Mouse (Mus musculus) heart, adult 18-20 months (tissue): ENCODE measurements around the gene Wdr54. TPM values are rescaled to one million over a fixed set of nuclear protein-coding genes. Genes with fewer than 3 reads are reported as not detected.

Experiments used
- DNase-seq, 2 experiments: peaks; one replicate each; pipeline ENCODE4 v3.0.0; 2021 to 2022; ENCODE audit warnings: mixed read lengths in 1 of 2
- total RNA-seq, 2 experiments: library from RNA; stranded (reverse); gene quantifications; 2 replicates each; pipeline ENCODE4 v1.2.3; 2021

Wdr54 gene
- total RNA-seq, 2 experiments from 2014 or later, result 1.6 to 1.8 TPM

DNA sequence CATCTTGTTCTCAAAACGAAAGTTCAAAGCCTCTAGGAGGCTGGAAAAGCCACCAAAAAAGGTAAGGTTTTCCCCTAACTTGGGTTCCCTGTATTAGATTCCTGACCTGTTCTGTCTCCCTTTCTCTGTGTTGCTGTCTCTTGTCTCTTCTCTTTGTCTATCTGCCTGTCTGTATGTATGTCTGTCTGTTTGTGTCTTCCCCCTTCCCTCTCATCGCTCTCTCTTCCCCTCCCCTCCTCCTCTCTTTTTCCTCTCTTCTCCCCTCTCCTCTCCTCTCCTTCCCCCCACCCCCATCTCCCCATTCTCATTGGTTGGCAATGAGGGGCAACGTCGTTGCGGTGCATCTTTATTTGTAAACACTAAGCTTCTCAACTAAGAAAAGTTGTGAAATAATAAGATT, 30.9 kb downstream of the Wdr54 start, which contains the start of gene Ino80b:
Gene Ino80b, minus strand, starts transcription at position 101 of the 400 bp plus-strand sequence.
- no peak for DNase-seq

DNA sequence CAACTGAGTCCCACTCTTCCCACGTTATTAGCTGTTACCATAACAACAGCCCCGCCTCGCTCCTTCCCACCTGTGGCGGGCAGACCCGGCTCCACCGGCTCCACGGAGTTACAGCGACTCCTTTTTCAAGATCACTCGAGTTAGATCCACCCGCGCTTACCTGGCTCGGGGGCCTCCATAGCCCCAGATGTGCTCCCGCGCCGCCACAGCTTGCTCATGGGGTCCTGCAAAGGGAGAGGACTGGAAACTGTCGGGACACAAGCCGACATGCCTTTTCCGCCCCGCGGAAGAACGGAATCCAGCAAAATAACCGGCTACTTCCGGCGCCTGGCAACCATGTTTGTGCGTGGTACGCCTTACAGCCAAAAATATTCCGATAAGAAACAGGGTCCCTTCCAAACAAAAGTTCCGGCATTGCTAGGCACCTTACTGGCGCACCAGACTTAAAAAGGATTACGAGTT, 31.3 kb downstream of the Wdr54 start:
- DNase-seq, result peak; percentile 94 to 95

DNA sequence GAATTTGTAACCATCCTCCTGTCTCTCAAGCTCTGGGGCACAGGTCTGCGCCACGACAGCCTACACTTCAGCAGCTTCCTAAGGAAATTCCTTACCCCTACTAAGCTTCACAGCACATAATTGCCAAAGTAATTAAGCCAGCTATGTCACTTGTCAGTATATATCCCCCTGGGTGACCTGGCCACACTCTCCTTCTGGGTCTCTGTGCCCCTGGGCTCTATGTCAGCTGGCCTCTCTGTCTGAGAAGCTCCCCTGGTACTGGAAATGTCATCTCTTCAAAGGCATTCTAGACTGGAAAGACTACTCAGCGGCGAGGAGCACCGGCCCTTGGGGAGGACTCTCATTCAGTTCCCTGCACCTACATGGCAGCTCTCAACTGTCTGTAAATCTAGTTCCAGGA, 33.2 kb downstream of the Wdr54 start:
- no peak for DNase-seq

GRCm38 (mm10) chr6:83121863-83122710, 34.1 kb downstream of the Wdr54 start:
- DNase-seq, result no peak

DNA sequence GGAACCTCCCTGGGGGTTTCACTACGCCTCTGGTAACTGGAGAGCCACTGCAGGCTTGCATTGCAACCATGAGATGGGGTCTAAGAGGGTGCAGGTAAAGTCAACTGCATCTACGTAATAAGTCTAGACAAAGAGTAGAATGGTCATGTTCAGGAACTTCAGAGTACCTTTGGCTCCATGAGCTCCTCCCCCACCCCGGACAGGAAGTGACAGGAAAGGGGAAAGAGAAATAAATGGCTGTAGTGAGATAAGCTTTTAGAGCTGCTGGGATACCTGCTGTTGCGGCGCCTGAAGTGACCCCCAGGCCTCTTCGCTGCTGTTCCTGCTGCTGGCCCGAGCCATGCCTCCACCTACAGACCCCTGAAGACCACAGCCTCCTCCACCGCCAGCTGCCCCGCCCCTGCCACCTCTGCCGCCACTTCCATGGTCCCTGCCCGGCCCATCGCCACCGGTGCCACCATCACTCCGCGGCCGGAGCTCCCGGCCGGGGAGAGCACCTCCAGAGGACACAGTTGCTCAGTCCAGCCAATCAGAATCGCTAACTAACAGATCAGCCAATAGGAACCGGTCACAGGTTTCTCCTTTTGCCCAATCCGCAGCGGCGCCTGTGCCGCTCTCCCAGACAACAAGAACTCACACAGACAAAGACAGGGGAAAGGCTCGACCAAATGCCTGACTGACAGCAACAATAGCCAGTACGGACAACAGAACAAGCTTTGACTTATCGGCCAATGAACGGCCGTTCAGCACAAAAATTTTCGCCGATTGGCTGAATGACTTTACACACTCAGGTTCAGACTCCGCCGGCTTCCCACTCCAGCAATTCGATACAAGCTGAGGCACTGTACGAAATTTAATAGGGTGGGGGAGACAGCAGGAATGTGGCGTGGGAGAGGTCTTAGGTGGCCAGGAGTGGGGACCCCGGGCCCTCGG, 35.0 kb downstream of the Wdr54 start, which contains the start of gene Wbp1:
Gene Wbp1, minus strand, starts transcription at position 630 of the 933 bp plus-strand sequence.
- DNase-seq, result peak; percentile 96 to 99

DNA sequence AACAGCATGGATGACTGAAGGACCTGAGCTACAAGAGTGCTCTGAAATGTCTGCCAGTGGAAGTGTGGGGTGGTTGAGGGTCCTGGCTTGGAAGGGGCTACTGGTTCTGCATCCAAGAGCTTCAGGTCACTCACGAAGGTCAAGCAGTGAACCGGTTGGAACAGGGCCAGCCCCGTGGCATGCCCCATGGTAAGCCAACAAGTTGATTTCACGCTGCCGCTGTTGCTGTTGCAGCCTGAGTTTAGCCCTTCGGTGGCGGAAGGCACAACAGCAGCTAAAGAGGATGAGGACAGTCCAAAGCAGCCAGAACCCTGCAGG, 36.5 kb downstream of the Wdr54 start:
- no peak for DNase-seq

DNA sequence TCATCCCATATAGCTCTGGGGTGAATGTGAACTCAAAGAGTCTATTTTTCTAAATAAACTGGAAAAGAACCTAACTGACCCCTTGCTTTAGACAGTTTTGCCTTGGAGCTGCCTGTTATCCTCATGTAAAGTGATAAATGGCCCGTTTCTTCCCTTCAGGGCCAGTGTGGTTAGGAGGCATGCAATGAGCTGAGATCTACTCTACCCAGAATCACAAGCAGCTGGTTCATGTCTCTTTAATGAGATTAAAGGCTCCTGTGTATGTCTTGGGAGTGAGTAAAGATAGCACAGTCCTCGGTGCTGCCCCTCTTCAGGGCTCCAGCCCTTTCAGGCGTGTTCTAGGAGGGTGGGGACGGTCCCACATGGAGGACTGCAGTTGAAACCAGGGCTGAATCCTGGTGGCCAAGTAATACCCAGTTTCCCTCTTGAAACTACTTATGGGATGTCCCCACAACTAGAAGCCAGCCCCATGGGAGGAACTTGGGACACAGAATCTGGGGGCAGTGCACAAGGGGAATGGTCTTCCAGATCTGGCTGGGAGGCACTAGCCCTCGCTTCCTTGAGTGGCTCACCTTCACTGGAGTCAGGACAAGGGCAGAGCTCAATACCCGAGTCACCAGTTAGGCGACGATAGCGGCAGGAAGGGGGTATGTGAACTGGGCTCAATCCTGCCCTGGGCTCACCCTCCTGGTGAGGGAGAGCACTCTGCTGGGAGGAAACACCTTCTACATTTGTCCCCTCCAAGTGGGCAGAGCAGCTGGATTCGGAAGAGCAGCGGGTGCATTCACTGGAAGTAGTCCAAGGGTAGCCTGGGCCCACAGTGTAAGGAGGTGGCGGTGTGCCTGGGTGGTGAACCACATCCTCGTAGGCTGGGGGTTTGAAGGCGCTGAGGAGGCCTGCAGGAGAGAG, 37.1 kb downstream of the Wdr54 start:
- peak in 1 of 2 experiments; percentile 2 for DNase-seq

GRCm38 (mm10) chr6:83118369-83118768, 37.8 kb downstream of the Wdr54 start:
- no peak for DNase-seq

GRCm38 (mm10) chr6:83117616-83118015, 38.6 kb downstream of the Wdr54 start:
- DNase-seq, result no peak

GRCm38 (mm10) chr6:83117165-83117438, 39.1 kb downstream of the Wdr54 start:
- DNase-seq, result no peak

GRCm38 (mm10) chr6:83116373-83117164, 39.6 kb downstream of the Wdr54 start:
- DNase-seq, result no peak

- no peak for DNase-seq
Measured at GRCm38 (mm10) chr6:83115682-83116372, 40.4 kb downstream of the Wdr54 start.

DNA sequence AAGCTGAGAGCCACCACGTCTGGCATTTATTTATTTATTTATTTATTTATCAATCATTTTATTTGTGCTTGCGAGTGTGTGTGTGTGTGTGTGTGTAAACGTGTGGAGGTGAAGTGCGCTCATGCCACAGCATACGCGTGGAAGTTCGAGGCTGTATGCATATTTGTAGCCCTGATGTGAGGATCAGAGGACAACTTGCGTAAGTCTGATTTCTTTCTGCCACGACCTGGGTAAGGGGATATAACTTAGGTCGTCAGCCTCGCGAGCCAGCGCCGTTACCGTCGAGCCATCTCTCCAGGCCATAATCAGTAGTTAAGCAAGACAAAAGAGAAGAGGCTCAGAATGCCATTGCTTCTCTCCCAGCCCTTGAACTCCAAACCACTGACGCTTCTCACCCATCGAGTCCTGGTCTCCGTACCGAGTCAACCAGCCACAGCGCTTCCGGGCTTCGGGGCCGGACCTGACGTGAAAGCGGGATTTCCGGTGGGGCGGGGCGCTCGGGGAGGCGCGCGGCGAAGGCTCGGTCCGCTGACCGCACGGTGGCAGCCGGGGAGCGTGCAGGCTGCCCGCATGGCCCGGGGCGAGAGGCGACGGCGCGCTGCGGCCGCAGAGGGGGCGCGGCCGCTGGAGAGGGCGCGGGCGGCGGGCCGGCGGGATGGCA, 41.1 kb downstream of the Wdr54 start, which contains the start of gene Mogs:
Gene Mogs, plus strand, starts transcription at position 486 of the 661 bp plus-strand sequence.
- DNase-seq, result peak; percentile 97

DNA sequence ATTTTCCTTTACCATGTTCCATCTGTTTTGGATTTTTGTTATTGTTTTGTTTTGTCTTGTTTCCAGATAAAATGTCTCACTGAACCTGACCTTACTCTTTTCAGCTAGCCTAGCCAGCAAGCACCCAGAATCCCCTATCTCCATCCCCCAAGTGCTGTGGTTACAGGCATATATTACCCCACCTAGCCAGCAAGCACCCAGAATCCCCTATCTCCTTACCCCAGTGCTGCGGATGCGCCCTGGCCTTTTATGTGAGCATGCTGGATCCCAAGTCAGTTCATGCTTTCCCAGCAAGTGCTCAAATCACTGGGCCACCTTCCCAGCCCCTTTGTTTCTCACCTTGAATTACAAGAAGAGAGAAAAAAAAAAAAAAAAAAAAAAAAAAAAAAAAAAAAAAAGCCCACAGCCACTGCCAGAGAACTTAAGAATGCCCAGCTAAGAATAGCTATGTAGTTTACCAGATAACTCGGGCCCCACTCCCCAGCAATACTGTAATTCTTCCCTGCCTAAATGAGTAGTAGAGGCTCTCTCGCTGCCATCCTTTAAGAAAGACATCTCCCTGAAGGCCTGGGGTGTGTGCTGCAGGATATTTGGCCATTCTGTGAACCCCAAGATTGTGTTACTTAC, 44.6 kb downstream of the Wdr54 start:
- DNase-seq, result no peak

DNA sequence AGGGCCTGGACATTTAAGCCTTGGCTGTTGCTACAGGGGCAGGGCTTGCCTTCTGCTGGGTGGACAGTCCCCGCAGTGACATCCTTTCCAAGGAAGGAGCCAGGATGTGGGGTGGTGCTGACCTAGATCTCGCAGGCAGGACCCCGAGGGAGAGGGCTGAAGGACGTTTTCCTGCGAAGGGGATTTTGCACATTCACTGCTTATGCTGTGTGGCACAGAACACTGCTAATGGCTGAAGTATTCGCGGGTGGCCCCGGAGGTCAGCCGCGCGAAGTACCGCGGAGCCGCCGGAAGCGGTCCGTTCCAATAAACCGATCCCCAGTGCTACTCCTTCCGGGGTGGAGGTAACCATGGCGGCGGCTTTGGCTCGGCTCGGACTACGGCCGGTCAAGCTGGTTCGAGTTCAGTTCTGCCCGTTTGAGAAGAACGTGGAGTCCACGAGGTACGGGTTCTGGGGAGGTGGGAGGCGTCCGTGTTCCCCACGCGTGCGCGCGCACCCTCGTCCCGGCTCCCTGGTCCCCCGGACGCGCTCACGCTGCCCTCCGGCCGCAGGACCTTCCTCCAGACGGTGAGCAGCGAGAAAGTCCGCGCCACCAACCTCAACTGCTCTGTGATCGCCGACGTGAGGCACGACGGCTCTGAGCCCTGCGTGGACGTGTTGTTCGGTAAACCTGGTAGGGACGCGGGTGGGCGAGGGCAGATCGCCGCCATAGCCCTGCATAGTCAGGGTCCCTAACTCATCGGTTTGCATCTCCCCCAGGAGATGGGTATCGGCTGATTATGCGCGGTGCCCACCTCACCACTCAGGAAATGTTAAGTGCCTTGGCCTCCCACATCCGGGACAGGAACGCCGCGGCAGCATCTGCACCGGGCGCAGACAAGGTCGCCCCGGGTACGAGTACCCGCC, 47.2 kb downstream of the Wdr54 start, which contains the start of gene Mrpl53:
Gene Mrpl53, plus strand, starts transcription at position 279 of the 907 bp plus-strand sequence.
- peak; percentile 85 to 91 for DNase-seq

GRCm38 (mm10) chr6:83107566-83108400, 48.4 kb downstream of the Wdr54 start:
- DNase-seq, result peak; percentile 71 to 83

DNA sequence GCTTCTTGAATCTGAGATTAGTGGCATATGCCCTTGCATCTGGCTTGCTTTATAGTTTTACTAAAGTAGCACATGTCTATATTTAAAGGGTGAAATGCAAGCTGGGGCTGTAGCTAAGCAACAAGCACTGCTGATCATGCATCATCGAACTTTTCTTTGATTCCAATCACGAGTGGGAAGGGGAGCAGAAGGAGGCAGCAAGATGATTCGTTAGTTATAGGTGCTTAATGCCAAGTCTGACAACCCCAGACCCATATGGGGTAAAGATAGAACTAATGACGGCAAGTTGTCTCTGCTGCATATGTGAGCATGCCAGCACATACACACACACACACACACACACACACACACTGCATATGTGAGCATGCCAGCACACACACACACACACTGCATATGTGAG, 52.0 kb downstream of the Wdr54 start:
- DNase-seq, result no peak
